Mouse (Mus musculus) hindbrain, postnatal 0 days (tissue): ENCODE results near the gene Pde9a. TPM values are rescaled to one million over a fixed set of nuclear protein-coding genes. Genes with fewer than 3 reads are reported as not detected.
A peak's percentile ranks its signal among the peaks of the same experiment; 100 is the strongest.

Source experiments
- ATAC-seq: fragments of 200-750 bp; cut with Nextera tagmentation; 2 replicates; pipeline ENCODE4 v1.8.0; 2017; ENCODE audit warnings: mild to moderate bottlenecking, moderate TSS enrichment, moderate library complexity
- DNase-seq: peaks from one replicate; pipeline ENCODE4 v3.0.0-alpha.2; 2015; ENCODE audit warnings: low spot score
- H3K27ac ChIP-seq: fragments of 300-500 bp; sonication (generic); 2 replicates; pipeline ENCODE4 v1.5.1; 2014; ENCODE audit warnings: mild to moderate bottlenecking
- H3K27me3 ChIP-seq: fragments of 300-500 bp; sonication (generic); 2 replicates; pipeline ENCODE4 v1.6.1; 2014; ENCODE audit warnings: low read length, mixed read lengths; ENCODE audit not compliant: insufficient read depth
- H3K36me3 ChIP-seq: fragments of 300-500 bp; sonication (generic); 2 replicates; pipeline ENCODE4 v1.6.1; 2014; ENCODE audit warnings: low read length, mixed read lengths; ENCODE audit not compliant: insufficient read depth
- H3K4me1 ChIP-seq: fragments of 300-500 bp; sonication (generic); 2 replicates; pipeline ENCODE4 v1.6.1; 2014; ENCODE audit warnings: antibody characterized with exemption, low read length, mixed read lengths; ENCODE audit not compliant: insufficient read depth
- H3K4me2 ChIP-seq: fragments of 300-500 bp; sonication (generic); 2 replicates; pipeline ENCODE4 v1.6.1; 2014; ENCODE audit warnings: low read depth, mild to moderate bottlenecking, low read length, moderate library complexity, mixed read lengths
- H3K4me3 ChIP-seq: fragments of 300-500 bp; sonication (generic); 2 replicates; pipeline ENCODE4 v1.5.1; 2014; ENCODE audit warnings: low read length
- H3K9ac ChIP-seq: fragments of 300-500 bp; sonication (generic); replicated peaks from 2 replicates; pipeline ENCODE4 v1.6.1; 2014; ENCODE audit warnings: mild to moderate bottlenecking, low read length, moderate library complexity, mixed read lengths
- H3K9me3 ChIP-seq: fragments of 300-500 bp; sonication (generic); 2 replicates; pipeline ENCODE4 v1.6.1; 2016; ENCODE audit warnings: low read length, mixed read lengths
- CTCF ChIP-seq: IDR thresholded peaks from 2 replicates; pipeline ENCODE4 v1.5.1; 2016; ENCODE audit warnings: antibody characterized with exemption, control low read depth, low read depth
- whole genome bisulfite sequencing: fragments of 180-500 bp; shearing (Covaris S2); extraction: QIAGEN DNeasy Blood & Tissue Kit; methylation state at CpG from one replicate; pipeline ENCODE4 v1.1.7; 2014; 5-methylcytosine and 5-hydroxymethylcytosine counted together
- polyA plus RNA-seq: library from polyadenylated mRNA; unstranded; fragments of >200 nt; fragmentation: Nextera tagmentation; extraction: Ambion mirVana; gene quantifications from 2 replicates; pipeline ENCODE4 v1.2.1, GENCODE M21; 2015
- total RNA-seq: library from RNA; depleted of rRNA; stranded (reverse); fragments of >200 nt; gene quantifications from 2 replicates; pipeline ENCODE4 v1.2.3, GENCODE M21; 2014

Gene Pde9a
- total and polyA plus RNA-seq, 2 experiments from 2014 or later, result 35.2 to 39.8 TPM

GRCm38 (mm10) chr17:31491355-31491754 lies 105.3 kb downstream of the Pde9a start:
- no peaks in the 10 kb centered on the region for H3K27me3 ChIP-seq
- H3K36me3 ChIP-seq, result peaks cover 4% of the 10 kb centered on the region; the same call in 1 of the 2 replicates
- H3K4me2 ChIP-seq, result no peak overlapping the region
- H3K27ac ChIP-seq, result no peak overlapping the region
- no peak overlapping the region for H3K9ac ChIP-seq
- DNase-seq, result no peak
- H3K4me3 ChIP-seq, result no peak overlapping the region
- no peaks in the 10 kb centered on the region for H3K4me1 ChIP-seq
- no peak for ATAC-seq
- TF ChIP-seq CTCF, result no peak
- no peaks in the 10 kb centered on the region for H3K9me3 ChIP-seq

- H3K4me2 ChIP-seq, result no peak overlapping the region
- H3K9ac ChIP-seq, result no peak overlapping the region
- no peaks in the 10 kb centered on the region for H3K9me3 ChIP-seq
- no peak overlapping the region for H3K27ac ChIP-seq
- peak; percentile 100 for TF ChIP-seq CTCF
- DNase-seq (peak; percentile 96), ATAC-seq (peak; percentile 82)
- 2% methylated on average over 2 of the region's 2 CpGs for WGBS
- no peak overlapping the region for H3K4me3 ChIP-seq
- H3K4me1 ChIP-seq, result no peaks in the 10 kb centered on the region
- H3K27me3 ChIP-seq, result no peaks in the 10 kb centered on the region
- peaks cover 13% of the 10 kb centered on the region for H3K36me3 ChIP-seq
Measured at GRCm38 (mm10) chr17:31492416-31492815, 106.4 kb downstream of the Pde9a start.

DNA sequence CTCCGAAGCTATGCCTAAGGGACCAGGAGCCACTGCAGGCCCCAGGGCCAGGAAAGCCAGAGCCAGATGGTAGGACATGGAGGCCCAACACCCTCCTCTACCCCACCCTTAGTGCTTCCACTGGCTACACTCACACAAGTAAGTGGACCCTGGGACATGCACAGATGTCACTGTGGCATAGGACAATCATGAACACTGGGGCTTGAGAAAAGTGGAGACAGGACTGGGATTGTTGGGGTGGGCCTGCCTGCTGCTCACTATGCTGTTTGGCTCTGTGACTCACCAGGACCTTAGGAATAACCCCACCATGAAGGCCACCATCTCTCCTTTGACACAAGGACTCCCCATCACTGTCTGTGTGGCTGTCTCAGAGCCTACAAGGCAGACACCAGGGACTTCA lies 109.0 kb downstream of the Pde9a start:
- Histone ChIP-seq H3K27me3 (no peaks in the 10 kb centered on the region), H3K36me3 (peaks cover 36% of the 10 kb centered on the region), H3K9ac (no peak overlapping the region), H3K4me1 (no peaks in the 10 kb centered on the region), H3K4me2 (no peak overlapping the region), H3K27ac (no peak overlapping the region), H3K4me3 (no peak overlapping the region), H3K9me3 (no peaks in the 10 kb centered on the region)
- ATAC-seq (no peak), DNase-seq (no peak)
- 100% methylated on average over 1 of the region's 1 CpGs for WGBS
- TF ChIP-seq CTCF, result no peak

- H3K9ac ChIP-seq, result no peak overlapping the region
- WGBS, result 86% methylated on average over 6 of the region's 6 CpGs
- ATAC-seq (no peak), DNase-seq (no peak)
- no peak overlapping the region for H3K4me3 ChIP-seq
- no peaks in the 10 kb centered on the region for H3K4me1 ChIP-seq
- H3K9me3 ChIP-seq, result no peaks in the 10 kb centered on the region
- no peak overlapping the region for H3K4me2 ChIP-seq
- TF ChIP-seq CTCF, result no peak
- no peak overlapping the region for H3K27ac ChIP-seq
- H3K27me3 ChIP-seq, result no peaks in the 10 kb centered on the region
- H3K36me3 ChIP-seq, result peaks cover 49% of the 10 kb centered on the region
Measured at GRCm38 (mm10) chr17:31497726-31498125, 111.7 kb downstream of the Pde9a start.

DNA sequence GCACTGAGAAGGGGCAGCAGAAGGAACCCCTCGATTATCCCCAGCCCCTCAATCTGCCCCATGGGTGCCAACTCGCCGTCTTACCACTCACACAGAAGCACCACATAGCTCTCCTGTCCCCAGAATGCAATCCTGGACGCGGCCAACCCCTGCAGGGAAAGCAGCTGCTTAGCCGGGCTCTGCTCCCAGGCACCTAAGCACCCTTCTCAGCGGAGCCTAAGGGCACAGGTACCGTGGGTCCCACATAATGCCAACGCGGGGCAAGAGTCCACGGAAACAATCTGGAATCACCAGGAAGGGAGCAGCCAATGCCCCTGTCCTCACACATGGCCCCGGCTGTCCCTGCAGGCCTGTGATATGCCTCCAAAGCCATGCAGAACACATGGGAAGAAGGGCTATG lies 113.7 kb downstream of the Pde9a start:
- no peak for ATAC-seq
- no peak for TF ChIP-seq CTCF
- H3K9ac ChIP-seq, result no peak overlapping the region
- H3K9me3 ChIP-seq, result no peaks in the 10 kb centered on the region
- H3K4me1 ChIP-seq, result no peaks in the 10 kb centered on the region
- 85% methylated on average over 12 of the region's 12 CpGs for WGBS
- no peaks in the 10 kb centered on the region for H3K27me3 ChIP-seq
- no peak overlapping the region for H3K4me2 ChIP-seq
- H3K36me3 ChIP-seq, result peaks cover 55% of the 10 kb centered on the region
- no peak overlapping the region for H3K27ac ChIP-seq
- no peak overlapping the region for H3K4me3 ChIP-seq
- DNase-seq, result no peak

GRCm38 (mm10) chr17:31500416-31500815 lies 114.4 kb downstream of the Pde9a start:
- Histone ChIP-seq H3K4me2 (no peak overlapping the region), H3K9ac (no peak overlapping the region), H3K36me3 (peaks cover 58% of the 10 kb centered on the region), H3K9me3 (no peaks in the 10 kb centered on the region), H3K27ac (no peak overlapping the region), H3K4me3 (no peak overlapping the region), H3K27me3 (no peaks in the 10 kb centered on the region), H3K4me1 (no peaks in the 10 kb centered on the region)
- TF ChIP-seq CTCF, result no peak
- ATAC-seq (no peak), DNase-seq (no peak)
- WGBS, result 84% methylated on average over 8 of the region's 8 CpGs

- DNase-seq (no peak), ATAC-seq (no peak)
- H3K27ac ChIP-seq, result no peak overlapping the region
- H3K9me3 ChIP-seq, result no peaks in the 10 kb centered on the region
- H3K4me1 ChIP-seq, result no peaks in the 10 kb centered on the region
- no peaks in the 10 kb centered on the region for H3K27me3 ChIP-seq
- TF ChIP-seq CTCF, result peak; percentile 47; the same call in 1 of the 2 replicates
- H3K9ac ChIP-seq, result no peak overlapping the region
- no peak overlapping the region for H3K4me2 ChIP-seq
- no peak overlapping the region for H3K4me3 ChIP-seq
- H3K36me3 ChIP-seq, result peaks cover 60% of the 10 kb centered on the region
- WGBS, result 92% methylated on average over 3 of the region's 3 CpGs
Measured at GRCm38 (mm10) chr17:31500908-31501307, 114.9 kb downstream of the Pde9a start.
